ENCODE assay signal across 9 mouse cellular contexts in the genomic region with DNA sequence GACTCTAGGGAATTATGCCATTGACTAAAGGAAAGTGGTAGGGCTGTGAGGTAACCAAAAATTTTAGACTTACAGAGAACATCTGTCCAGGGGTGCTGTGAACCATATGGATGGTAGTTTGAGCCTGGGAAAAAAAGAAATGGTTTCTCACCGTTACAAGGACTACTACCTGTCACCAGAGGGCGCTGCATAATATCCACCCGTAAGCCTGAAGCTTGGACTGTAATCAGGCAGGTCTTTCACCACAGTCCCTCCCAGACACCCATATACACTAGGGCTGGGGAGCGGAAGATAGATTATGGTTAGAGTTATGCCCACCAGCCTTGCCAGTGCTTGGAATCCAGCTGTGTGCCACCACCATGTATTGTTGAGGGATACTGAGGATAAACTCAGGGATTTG. TPM values are rescaled to one million over a fixed set of nuclear protein-coding genes. Genes with fewer than 3 reads are reported as not detected.
DNase-seq lines count a peak whose midpoint lies in the region; ATAC-seq and TF ChIP-seq lines count a peak whose summit lies in the region.
"Had no signal": no experiment of that assay in that cellular context is flagged by ENCODE, and none has a peak within 500 bp of the region (broad histone marks: within the 10 kb centered on the region; RNA-seq: fewer than 3 reads in every experiment).

No protein-coding gene starts in this region.

- TF ChIP-seq CTCF in small intestine, adult 2 months (IDR thresholded peaks at IDR 0.05; ENCODE audit: extremely low read depth, insufficient read length, insufficient replicate concordance, low read depth, low read length), result peak; percentile 53; the same call in 1 of the 2 replicates

- no peak overlapping the region for H3K4me3 ChIP-seq in neural tube, embryonic 15.5 days (replicated peaks)
- H3K4me3 ChIP-seq in liver, embryonic 13.5 days (replicated peaks), result no peak overlapping the region
- no peak overlapping the region for H3K4me3 ChIP-seq in small intestine, adult 2 months (ENCODE audit: low read depth, low read length)
- H3K4me3 ChIP-seq: heart, embryonic 13.5 days had no signal

- no peaks in the 10 kb centered on the region for H3K27me3 ChIP-seq in neural tube, embryonic 15.5 days (replicated peaks)
- H3K27me3 ChIP-seq in liver, embryonic 13.5 days, result no peaks in the 10 kb centered on the region
- H3K27me3 ChIP-seq in small intestine, adult 2 months (ENCODE audit: control insufficient read depth, insufficient read depth, low read length), result no peaks in the 10 kb centered on the region

- H3K9me3 ChIP-seq in neural tube, embryonic 15.5 days (replicated peaks), result no peaks in the 10 kb centered on the region
- no peaks in the 10 kb centered on the region for H3K9me3 ChIP-seq in liver, embryonic 13.5 days (replicated peaks)
- H3K9me3 ChIP-seq: heart, embryonic 13.5 days had no signal

- peaks cover 1% of the 10 kb centered on the region; the same call in 1 of the 2 replicates for H3K4me1 ChIP-seq in neural tube, embryonic 15.5 days
- H3K4me1 ChIP-seq in liver, embryonic 13.5 days (replicated peaks), result peaks cover 5% of the 10 kb centered on the region; the same call in 1 of the 2 replicates
- no peaks in the 10 kb centered on the region; the same call in 1 of the 2 replicates for H3K4me1 ChIP-seq in small intestine, adult 2 months (ENCODE audit: control insufficient read depth, insufficient read depth, insufficient read length, low read length)

- DNase-seq in cerebellum, adult 11 months, result peak; percentile 4
- no peak for DNase-seq in cerebellum, adult 9-11 months
- DNase-seq in neural tube, embryonic 10.5 days (ENCODE audit: extremely low spot score, low spot score), result peak; percentile 29
- DNase-seq in c-Kit-positive CD71-positive TER-119-negative erythroid progenitor cells, embryonic 14.5 days (ENCODE audit: low read depth), result peak; percentile 51
- peak; percentile 69 for DNase-seq in heart, postnatal 4 days
- no peak for DNase-seq in liver, embryonic 13.5 days

- no peak overlapping the region for H3K27ac ChIP-seq in neural tube, embryonic 15.5 days (replicated peaks)
- H3K27ac ChIP-seq in liver, embryonic 13.5 days, result no peak overlapping the region
- H3K27ac ChIP-seq in small intestine, adult 2 months (ENCODE audit: insufficient read depth, low read depth, low read length), result no peak overlapping the region
- H3K27ac ChIP-seq: heart, embryonic 13.5 days had no signal

- no peak overlapping the region for H3K9ac ChIP-seq in neural tube, embryonic 15.5 days (replicated peaks)
- no peak overlapping the region for H3K9ac ChIP-seq in liver, embryonic 13.5 days
- H3K9ac ChIP-seq: heart, embryonic 13.5 days had no signal

- H3K4me2 ChIP-seq in neural tube, embryonic 15.5 days, result no peak overlapping the region
- H3K4me2 ChIP-seq in liver, embryonic 13.5 days, result no peak overlapping the region
- H3K4me2 ChIP-seq: heart, embryonic 13.5 days had no signal

- no peaks in the 10 kb centered on the region for H3K36me3 ChIP-seq in neural tube, embryonic 15.5 days
- H3K36me3 ChIP-seq in liver, embryonic 13.5 days, result peaks cover 55% of the 10 kb centered on the region
- peaks cover 93% of the 10 kb centered on the region for H3K36me3 ChIP-seq in small intestine, adult 2 months (ENCODE audit: control insufficient read depth, insufficient read depth, low read length)
- H3K36me3 ChIP-seq: heart, embryonic 13.5 days had no signal

- TF ChIP-seq POLR2A in small intestine, adult 2 months (IDR thresholded peaks at IDR 0.05; ENCODE audit: low read depth, low read length), result no peak

- WGBS in neural tube, embryonic 15.5 days, result 24% methylated on average over 4 of the region's 4 CpGs
- WGBS in liver, embryonic 13.5 days (ENCODE audit: insufficient replicate concordance), result 16% methylated on average over 4 of the region's 4 CpGs
- WGBS in small intestine, adult 2 months, result 29% methylated on average over 4 of the region's 4 CpGs

- no peak for ATAC-seq in neural tube, embryonic 15.5 days (ENCODE audit: low FRiP score)
- ATAC-seq in liver, embryonic 13.5 days (ENCODE audit: low read depth), result peak; percentile 60

RNA-seq across cellular contexts. Expression of a gene that starts 17.4 kb away (rescaled TPM):
- polyA plus RNA-seq in neural tube, embryonic 15.5 days (2015; fragmentation: Nextera tagmentation; extraction: Ambion mirVana), result 18.3 and 67.6 TPM in 2 replicates
- total RNA-seq in heart, postnatal 4 days (2021), result 10 to 100 TPM; 51.8 to 56.0 TPM
- 64.8 and 69.1 TPM in 2 replicates for polyA plus RNA-seq in liver, embryonic 13.5 days (2015; fragmentation: Nextera tagmentation; extraction: Ambion mirVana)
- polyA plus RNA-seq in small intestine, adult 2 months (2012; rRNA removed), result 263 and 686 TPM in 2 replicates

RNA-seq across cellular contexts. Expression of a gene that starts 46.8 kb away (rescaled TPM):
- polyA plus RNA-seq in neural tube, embryonic 15.5 days (2015; fragmentation: Nextera tagmentation; extraction: Ambion mirVana), result 1.0 and 1.3 TPM in 2 replicates
- 1 to 10 TPM; 5.6 to 6.5 TPM for total RNA-seq in heart, postnatal 4 days (2021)
- polyA plus RNA-seq in liver, embryonic 13.5 days (2015; fragmentation: Nextera tagmentation; extraction: Ambion mirVana), result 0.02 and 0.05 TPM in 2 replicates
- polyA plus RNA-seq in small intestine, adult 2 months (2012; rRNA removed), result 4.4 and 13.0 TPM in 2 replicates

Comparison
In these comparisons a context has a peak if more than half of its experiments do, and no peak if none do; other contexts are left out.
1. DNase-seq: peak in cerebellum, adult 11 months (single experiment), neural tube, embryonic 10.5 days (single experiment), c-Kit-positive CD71-positive TER-119-negative erythroid progenitor cells, embryonic 14.5 days (single experiment) and heart, postnatal 4 days (single experiment); none in cerebellum, adult 9-11 months (single experiment) and liver, embryonic 13.5 days (single experiment).